Mouse (Mus musculus) embryonic facial prominence, embryonic 11.5 days (tissue): Measurements from ENCODE around the gene 4833420G17Rik. TPM values are rescaled to one million over a fixed set of nuclear protein-coding genes. Genes with fewer than 3 reads are reported as not detected.
"Not testable (repeated sequence)": the region's sequence is repeated elsewhere in the genome, so short reads cannot be mapped to it uniquely, and the experiment has no call there.

Experiments used
- ATAC-seq: fragments of 200-750 bp; cut with Nextera tagmentation; replicated peaks from 2 replicates; pipeline ENCODE4 v1.8.0; 2017; ENCODE audit warnings: low read depth; ENCODE audit not compliant: insufficient number of reproducible peaks, low FRiP score, low TSS enrichment
- DNase-seq: peaks from one replicate; pipeline ENCODE4 v3.0.0-alpha.2; 2015; ENCODE audit warnings: low spot score
- H3K27ac ChIP-seq: fragments of 300-500 bp; sonication (generic); replicated peaks from 2 replicates; pipeline ENCODE4 v1.5.1; 2014; ENCODE audit warnings: mild to moderate bottlenecking, low read depth, low read length, control low read depth
- H3K27me3 ChIP-seq: fragments of 300-500 bp; sonication (generic); 2 replicates; pipeline ENCODE4 v1.6.1; 2014; ENCODE audit warnings: mild to moderate bottlenecking, low read length, moderate library complexity, mixed read lengths; ENCODE audit not compliant: control insufficient read depth, insufficient read depth
- H3K36me3 ChIP-seq: fragments of 300-500 bp; sonication (generic); replicated peaks from 2 replicates; pipeline ENCODE4 v1.6.1; 2014; ENCODE audit warnings: low read depth, mild to moderate bottlenecking, low read length, moderate library complexity, mixed read lengths; ENCODE audit not compliant: control insufficient read depth, insufficient read depth
- H3K4me1 ChIP-seq: fragments of 300-500 bp; sonication (generic); 2 replicates; pipeline ENCODE4 v1.6.1; 2014; ENCODE audit warnings: low read length, mixed read lengths; ENCODE audit not compliant: control insufficient read depth, insufficient read depth
- H3K4me2 ChIP-seq: fragments of 300-500 bp; sonication (generic); 2 replicates; pipeline ENCODE4 v1.6.1; 2014; ENCODE audit warnings: low read depth, mild to moderate bottlenecking, control low read depth, low read length, moderate library complexity
- H3K4me3 ChIP-seq: fragments of 300-500 bp; sonication (generic); 2 replicates; pipeline ENCODE4 v1.5.1; 2014; ENCODE audit warnings: low read depth, low read length, control low read depth
- H3K9ac ChIP-seq: fragments of 300-500 bp; sonication (generic); replicated peaks from 2 replicates; pipeline ENCODE4 v1.6.1; 2014; ENCODE audit warnings: mild to moderate bottlenecking, control low read depth, low read length
- H3K9me3 ChIP-seq: fragments of 300-500 bp; sonication (generic); replicated peaks from 2 replicates; pipeline ENCODE4 v1.6.1; 2016; ENCODE audit warnings: mild to moderate bottlenecking, low read length, inconsistent platforms, mixed read lengths; ENCODE audit not compliant: control insufficient read depth
- WGBS: fragments of 180-500 bp; shearing (Covaris S2); extraction: QIAGEN DNeasy Blood & Tissue Kit; methylation state at CpG from one replicate; pipeline ENCODE4 v1.1.7; 2014; 5-methylcytosine and 5-hydroxymethylcytosine counted together
- polyA plus RNA-seq: library from polyadenylated mRNA; unstranded; fragments of >200 nt; fragmentation: Nextera tagmentation; extraction: Ambion mirVana; gene quantifications from 2 replicates; pipeline ENCODE4 v1.2.1, GENCODE M21; 2014

4833420G17Rik gene
- polyA plus RNA-seq, 1 experiment from 2014 or later: 83.8 TPM

DNA sequence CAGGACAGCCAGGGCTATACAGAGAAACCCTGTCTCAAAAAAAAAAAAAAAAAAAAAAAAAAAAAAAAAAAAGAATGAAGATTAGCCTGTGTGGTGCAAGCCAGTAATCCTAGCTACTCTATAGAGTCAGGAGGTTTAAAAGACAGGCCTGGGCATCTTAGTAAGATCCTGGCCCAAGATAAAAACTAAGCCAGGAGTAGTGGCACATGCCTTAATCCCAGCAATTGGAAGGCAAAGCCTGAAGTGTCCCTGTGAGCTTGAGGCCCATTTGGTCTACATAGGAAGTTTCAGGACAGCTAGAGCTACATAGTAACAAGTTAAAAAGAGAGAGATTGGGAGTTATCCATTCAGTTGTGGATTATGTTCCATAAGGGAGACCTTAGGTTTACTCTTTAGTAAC lies 7.5 kb upstream of the 4833420G17Rik start:
- H3K4me2 ChIP-seq: no peak overlapping the region
- no peaks in the 10 kb centered on the region for H3K9me3 ChIP-seq
- H3K27ac ChIP-seq: no peak overlapping the region
- H3K27me3 ChIP-seq: no peaks in the 10 kb centered on the region
- H3K4me1 ChIP-seq: no peaks in the 10 kb centered on the region
- no peak overlapping the region for H3K4me3 ChIP-seq
- no peak for ATAC-seq
- H3K9ac ChIP-seq: no peak overlapping the region
- DNase-seq: no peak
- H3K36me3 ChIP-seq: peaks cover 14% of the 10 kb centered on the region

DNA sequence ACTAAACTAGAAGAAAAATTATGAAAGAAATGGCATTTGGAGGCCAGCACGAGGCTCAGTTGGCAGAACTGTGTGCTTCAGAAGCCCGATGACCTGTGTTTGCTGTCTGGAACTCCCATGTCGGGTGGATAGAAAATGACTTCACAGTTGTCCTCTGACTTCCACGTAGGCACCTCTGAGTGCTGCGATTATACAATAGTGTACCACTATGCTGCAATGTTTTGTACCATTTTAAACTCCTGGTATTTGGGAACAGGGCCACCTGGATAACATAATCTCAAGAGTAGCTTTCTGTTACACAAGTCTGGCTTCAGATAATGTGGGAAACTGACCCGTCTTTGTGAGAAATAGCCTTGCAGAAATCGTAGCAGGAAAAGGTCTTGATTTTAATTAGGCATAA lies 6.2 kb upstream of the 4833420G17Rik start:
- no peak for DNase-seq
- peaks cover 7% of the 10 kb centered on the region for H3K36me3 ChIP-seq
- no peak overlapping the region for H3K27ac ChIP-seq
- no peak overlapping the region for H3K4me2 ChIP-seq
- no peaks in the 10 kb centered on the region for H3K9me3 ChIP-seq
- H3K27me3 ChIP-seq: no peaks in the 10 kb centered on the region
- no peak overlapping the region for H3K9ac ChIP-seq
- no peak overlapping the region for H3K4me3 ChIP-seq
- WGBS: 94% methylated on average over 7 of the region's 7 CpGs
- ATAC-seq: no peak
- H3K4me1 ChIP-seq: no peaks in the 10 kb centered on the region

DNA sequence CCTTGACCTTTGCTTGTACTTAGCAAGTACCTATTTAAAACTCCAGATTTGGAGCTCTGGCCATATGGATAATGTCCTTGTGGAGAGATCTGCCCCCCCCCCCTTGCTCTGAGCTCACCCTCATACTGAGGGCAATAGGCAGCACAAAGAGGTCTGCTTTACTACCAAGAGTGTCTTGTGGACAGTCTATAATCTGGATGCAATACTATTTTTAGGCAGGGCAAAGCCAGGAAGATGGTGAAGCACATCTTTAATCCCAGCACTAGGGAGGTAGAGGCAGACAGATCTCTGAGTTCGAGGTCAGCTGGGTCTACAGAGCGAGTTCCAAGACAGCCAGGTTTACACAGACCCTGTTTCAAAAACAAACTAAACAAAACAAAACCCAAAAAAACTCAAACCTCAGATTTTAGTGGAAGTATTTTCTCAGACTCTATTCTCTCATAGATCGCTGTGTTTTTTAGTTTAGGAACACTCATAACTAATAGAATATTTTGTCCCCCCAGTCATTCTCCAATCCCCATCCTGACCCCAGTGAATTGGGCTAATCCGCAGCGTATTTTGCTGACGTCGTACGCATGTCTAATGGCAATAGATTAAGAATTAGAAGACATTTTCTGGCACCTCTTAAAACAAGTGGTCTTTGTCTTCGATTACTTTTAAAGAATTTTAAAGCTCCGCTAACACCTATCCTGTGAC lies 520 bp upstream of the 4833420G17Rik start:
- Histone ChIP-seq H3K4me3 (peak overlapping the region; percentile 71), H3K4me2 (peak overlapping the region; percentile 46), H3K4me1 (peaks cover 2% of the 10 kb centered on the region; the same call in 1 of the 2 replicates), H3K9ac (peak overlapping the region; percentile 69), H3K9me3 (no peaks in the 10 kb centered on the region), H3K27me3 (no peaks in the 10 kb centered on the region), H3K27ac (no peak overlapping the region), H3K36me3 (peaks cover 10% of the 10 kb centered on the region)
- WGBS: 15% methylated on average over 10 of the region's 10 CpGs
- DNase-seq (peak; percentile 5), ATAC-seq (peak; percentile 54)

DNA sequence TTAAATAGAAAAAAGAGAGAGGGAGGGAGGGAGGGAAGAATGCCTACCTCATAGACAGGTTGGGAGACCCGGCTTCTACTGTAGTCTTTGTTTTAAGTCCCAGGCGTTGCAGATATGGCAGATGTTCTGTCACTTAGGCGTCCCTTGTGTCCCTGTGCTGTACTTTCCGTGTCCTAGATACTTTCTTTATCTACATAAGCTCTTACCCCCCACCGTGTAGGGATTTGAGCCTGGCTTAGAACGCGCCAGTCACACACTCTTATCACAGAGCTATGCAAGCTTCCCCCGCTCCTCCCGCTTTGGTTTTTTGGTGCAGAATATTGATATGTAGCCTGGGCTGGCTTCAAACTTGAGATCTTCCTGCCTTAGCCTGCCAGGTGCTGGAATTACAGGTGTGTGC lies 14.1 kb downstream of the 4833420G17Rik start:
- DNase-seq: no peak
- Histone ChIP-seq H3K27me3 (no peaks in the 10 kb centered on the region), H3K4me3 (no peak overlapping the region), H3K27ac (no peak overlapping the region), H3K9me3 (no peaks in the 10 kb centered on the region), H3K9ac (no peak overlapping the region), H3K4me1 (no peaks in the 10 kb centered on the region), H3K36me3 (peaks cover 9% of the 10 kb centered on the region), H3K4me2 (no peak overlapping the region)
- WGBS: 98% methylated on average over 9 of the region's 9 CpGs
- ATAC-seq: no peak

DNA sequence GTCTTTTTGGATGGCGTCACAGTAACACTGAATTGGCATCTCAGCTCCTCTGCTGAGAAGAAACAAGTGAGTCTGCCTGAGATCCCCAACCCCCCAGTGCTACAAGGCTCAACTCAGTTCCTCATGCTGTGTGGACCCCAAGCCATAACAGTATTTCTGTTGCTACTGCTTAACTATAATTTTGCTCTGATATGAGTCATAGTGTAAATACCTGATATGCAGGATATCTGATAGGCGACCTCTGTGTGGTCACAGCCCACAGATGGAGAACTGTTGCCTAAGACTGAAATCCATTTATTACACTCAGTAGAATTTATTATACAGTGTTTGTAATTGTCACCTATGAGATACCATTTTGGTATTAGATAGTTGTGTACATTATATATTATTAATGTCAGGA lies 15.2 kb downstream of the 4833420G17Rik start:
- H3K9ac ChIP-seq: no peak overlapping the region
- no peak overlapping the region for H3K4me3 ChIP-seq
- no peaks in the 10 kb centered on the region for H3K9me3 ChIP-seq
- peaks cover 7% of the 10 kb centered on the region for H3K36me3 ChIP-seq
- H3K4me2 ChIP-seq: no peak overlapping the region
- no peak for DNase-seq
- H3K27me3 ChIP-seq: no peaks in the 10 kb centered on the region
- ATAC-seq: no peak
- 89% methylated on average over 2 of the region's 2 CpGs for WGBS
- no peaks in the 10 kb centered on the region for H3K4me1 ChIP-seq
- H3K27ac ChIP-seq: no peak overlapping the region

DNA sequence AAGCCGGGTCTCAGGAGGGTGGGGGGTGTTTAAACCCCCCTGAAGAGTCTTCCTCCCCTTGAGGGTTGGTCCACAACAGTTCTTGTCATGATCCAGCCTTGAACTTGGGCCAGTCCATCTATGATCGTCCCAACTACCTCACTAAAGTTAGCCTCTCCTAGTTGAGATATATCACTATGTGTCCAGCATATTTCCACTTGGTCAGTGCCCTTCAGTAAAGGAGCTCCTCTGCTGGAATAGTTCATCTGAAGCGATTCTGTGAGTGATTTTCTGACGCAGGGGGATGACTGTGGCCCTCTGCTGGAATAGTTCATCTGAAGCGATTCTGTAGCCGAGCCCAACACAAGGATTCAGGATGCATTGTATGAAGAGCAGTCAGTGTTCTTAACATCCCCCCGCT lies 24.8 kb downstream of the 4833420G17Rik start:
- peaks cover 2% of the 10 kb centered on the region for H3K9me3 ChIP-seq
- no peaks in the 10 kb centered on the region for H3K4me1 ChIP-seq
- no peak overlapping the region for H3K4me3 ChIP-seq
- WGBS: 64% methylated on average over 7 of the region's 7 CpGs
- no peaks in the 10 kb centered on the region for H3K27me3 ChIP-seq
- peaks cover 3% of the 10 kb centered on the region for H3K36me3 ChIP-seq
- H3K9ac ChIP-seq: no peak overlapping the region
- no peak overlapping the region for H3K4me2 ChIP-seq
- DNase-seq: no peak
- ATAC-seq: no peak
- no peak overlapping the region for H3K27ac ChIP-seq

- Histone ChIP-seq H3K36me3 (peaks cover 3% of the 10 kb centered on the region), H3K9ac (peak within 1 kb of the TSS; percentile 37), H3K9me3 (peaks cover 2% of the 10 kb centered on the region), H3K27ac (0 out of 2 replicates have a peak within 1 kb of the TSS, but pooled peaks have one; percentile 2), H3K4me2 (peak within 1 kb of the TSS; percentile 3; the same call in 1 of the 2 replicates), H3K4me3 (no peak within 1 kb of the TSS), H3K27me3 (no peaks in the 10 kb centered on the region), H3K4me1 (no peaks in the 10 kb centered on the region)
- WGBS: 72% methylated on average over 87 of the region's 87 CpGs
- DNase-seq: peak; percentile 82
- no peak for ATAC-seq
These were observed 25.5 kb downstream of the 4833420G17Rik start, which contains the start of the genes Tmem267 and 3110070M22Rik for GRCm38 (mm10) chr13:119487880-119488580. Tmem267 (plus strand) TSS chr13:119488039. 3110070M22Rik (minus strand) TSS chr13:119488383.

- ATAC-seq, DNase-seq: not testable (repeated sequence)
These were observed 29.5 kb downstream of the 4833420G17Rik start for GRCm38 (mm10) chr13:119492083-119492482.

More at GRCm38 (mm10) chr13:119492083-119492482, 29.5 kb downstream of the 4833420G17Rik start:
- H3K4me2 ChIP-seq, H3K4me3 ChIP-seq, H3K9me3 ChIP-seq, H3K4me1 ChIP-seq, H3K36me3 ChIP-seq, H3K9ac ChIP-seq, H3K27ac ChIP-seq, H3K27me3 ChIP-seq: not testable (repeated sequence)
- 89% methylated on average over 10 of the region's 10 CpGs for WGBS
